Mouse (Mus musculus) skeletal muscle tissue, adult 2 months (tissue): ENCODE data around the gene Ifnk.
A peak's percentile ranks its signal among the peaks of the same experiment; 100 is the strongest.

Experiments used
- DNase-seq: peaks from one replicate; pipeline ENCODE4 v3.0.0-alpha.2; 2012; ENCODE audit warnings: low read depth, low spot score

Ifnk gene

GRCm38 (mm10) chr4:35151756-35152155, at the start of gene Ifnk:
Gene Ifnk (plus strand): TSS chr4:35152056.
- no peak for DNase-seq

- no peak for DNase-seq
Measured at GRCm38 (mm10) chr4:35105115-35105773, 46.6 kb upstream of the Ifnk start.

- no peak for DNase-seq
Measured at GRCm38 (mm10) chr4:35112452-35112851, 39.4 kb upstream of the Ifnk start.

- no peak for DNase-seq
Measured at GRCm38 (mm10) chr4:35113516-35114248, 38.2 kb upstream of the Ifnk start.

- DNase-seq: no peak
Measured at GRCm38 (mm10) chr4:35114950-35115349, 36.9 kb upstream of the Ifnk start.

- no peak for DNase-seq
Measured at GRCm38 (mm10) chr4:35115933-35116332, 35.9 kb upstream of the Ifnk start.

- DNase-seq: no peak
Measured at GRCm38 (mm10) chr4:35117144-35117543, 34.7 kb upstream of the Ifnk start.

- no peak for DNase-seq
Measured at GRCm38 (mm10) chr4:35118851-35119250, 33.0 kb upstream of the Ifnk start.

GRCm38 (mm10) chr4:35120159-35120558, 31.7 kb upstream of the Ifnk start:
- DNase-seq: no peak

- no peak for DNase-seq
Measured at GRCm38 (mm10) chr4:35120575-35120974, 31.3 kb upstream of the Ifnk start.

- no peak for DNase-seq
Measured at GRCm38 (mm10) chr4:35121060-35121459, 30.8 kb upstream of the Ifnk start.

- DNase-seq: no peak
Measured at GRCm38 (mm10) chr4:35123087-35123486, 28.8 kb upstream of the Ifnk start.

GRCm38 (mm10) chr4:35124027-35124426, 27.8 kb upstream of the Ifnk start:
- DNase-seq: no peak

GRCm38 (mm10) chr4:35125299-35125777, 26.5 kb upstream of the Ifnk start:
- DNase-seq: no peak

- no peak for DNase-seq
Measured at GRCm38 (mm10) chr4:35126776-35127175, 25.1 kb upstream of the Ifnk start.

GRCm38 (mm10) chr4:35127759-35128158, 24.1 kb upstream of the Ifnk start:
- no peak for DNase-seq

GRCm38 (mm10) chr4:35130411-35130948, 21.4 kb upstream of the Ifnk start:
- DNase-seq: peak; percentile 40

- no peak for DNase-seq
Measured at GRCm38 (mm10) chr4:35131592-35131991, 20.3 kb upstream of the Ifnk start.

- DNase-seq: no peak
Measured at GRCm38 (mm10) chr4:35133411-35133810, 18.4 kb upstream of the Ifnk start.

GRCm38 (mm10) chr4:35134846-35135611, 16.8 kb upstream of the Ifnk start:
- no peak for DNase-seq

- no peak for DNase-seq
Measured at GRCm38 (mm10) chr4:35135806-35136205, 16.1 kb upstream of the Ifnk start.

GRCm38 (mm10) chr4:35136996-35137395, 14.9 kb upstream of the Ifnk start:
- no peak for DNase-seq
